Mouse (Mus musculus) liver, embryonic 18 days (tissue): Measurements from ENCODE around the gene Sgf29. TPM values are rescaled to one million over a fixed set of nuclear protein-coding genes. Genes with fewer than 3 reads are reported as not detected.

Experiments used
- polyA plus RNA-seq: library from polyadenylated mRNA; depleted of rRNA; stranded (reverse); fragments of >200 nt; gene quantifications from 2 replicates; pipeline ENCODE4 v1.2.3, GENCODE M21; 2012; rRNA removed

The Sgf29 gene
- 17.2 and 19.9 TPM in 2 replicates for polyA plus RNA-seq

DNA sequence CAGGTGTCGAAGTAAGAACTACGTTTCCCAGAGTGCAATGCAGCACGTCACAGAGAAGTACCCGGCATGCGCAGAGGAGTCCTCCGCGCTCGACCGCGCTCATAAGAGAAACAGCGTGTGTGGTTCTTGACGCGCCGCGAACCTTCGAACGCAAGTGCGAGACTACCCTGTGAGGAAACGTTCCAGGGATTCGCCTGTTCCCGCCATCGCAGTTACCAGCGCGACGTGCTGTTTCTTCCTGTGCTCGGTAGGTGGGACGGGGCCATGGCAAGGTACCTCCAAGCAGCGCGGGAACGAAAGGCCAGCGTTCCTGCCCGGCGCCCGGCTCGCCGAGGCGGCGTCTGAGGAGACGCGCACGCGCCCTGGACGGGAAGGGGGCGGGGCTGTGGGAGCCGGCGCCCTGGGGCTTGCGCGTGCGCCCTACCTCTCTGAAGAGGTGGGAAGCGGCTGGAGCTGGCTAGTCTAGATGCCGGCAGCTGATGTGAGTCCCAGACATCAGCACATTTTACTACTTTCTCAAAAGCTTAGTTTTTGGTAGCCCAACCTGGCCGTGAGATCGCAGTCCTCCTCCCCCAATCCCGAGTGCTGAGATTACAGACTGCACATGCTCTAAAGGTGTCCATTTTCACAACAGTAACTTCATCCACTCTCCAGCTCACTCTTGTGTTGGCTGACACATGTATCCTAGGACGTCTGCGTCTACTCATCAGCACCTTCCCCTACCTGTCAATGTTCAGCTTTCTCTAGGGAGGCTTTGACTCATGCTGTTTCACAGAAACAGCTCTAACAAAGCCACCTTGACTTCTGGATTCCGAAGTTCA is at the start of gene Sgf29:
Gene Sgf29, plus strand, starts transcription at position 79 of the 821 bp plus-strand sequence.

DNA sequence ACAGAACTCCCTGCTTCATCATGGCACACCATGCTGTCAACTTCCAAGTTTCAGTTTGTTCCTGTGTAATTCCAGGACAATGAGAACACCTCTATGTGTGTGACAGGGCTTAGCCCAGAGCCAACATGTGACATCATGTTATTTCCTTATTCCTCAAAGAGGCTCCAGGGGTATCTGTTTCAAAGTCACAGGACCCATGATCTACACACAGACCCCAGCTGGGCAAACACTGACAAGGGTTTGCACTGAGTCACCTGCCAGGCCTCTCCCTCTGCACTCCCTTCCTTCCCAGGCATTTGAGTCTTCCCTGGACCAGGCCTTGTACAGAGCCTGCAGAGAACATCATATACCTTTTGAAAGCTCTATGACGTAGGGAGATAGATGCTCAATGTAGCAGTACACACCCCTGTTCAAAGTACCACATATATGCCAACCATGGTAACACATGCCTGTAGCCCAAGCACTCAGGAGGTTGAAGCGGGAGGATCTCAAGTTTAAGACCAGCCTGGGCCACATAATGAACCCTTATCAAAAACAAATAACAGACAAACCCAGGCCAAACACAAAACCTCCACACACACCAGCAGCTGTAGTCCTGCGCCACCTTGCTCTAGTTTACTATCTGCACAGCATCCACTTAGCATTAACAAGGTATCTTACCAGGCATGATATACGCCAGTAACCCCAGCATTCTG is 18.1 kb upstream of the Sgf29 start, which contains the start of gene Nupr1:
Gene Nupr1, minus strand, starts transcription at position 38 of the 695 bp plus-strand sequence.

DNA sequence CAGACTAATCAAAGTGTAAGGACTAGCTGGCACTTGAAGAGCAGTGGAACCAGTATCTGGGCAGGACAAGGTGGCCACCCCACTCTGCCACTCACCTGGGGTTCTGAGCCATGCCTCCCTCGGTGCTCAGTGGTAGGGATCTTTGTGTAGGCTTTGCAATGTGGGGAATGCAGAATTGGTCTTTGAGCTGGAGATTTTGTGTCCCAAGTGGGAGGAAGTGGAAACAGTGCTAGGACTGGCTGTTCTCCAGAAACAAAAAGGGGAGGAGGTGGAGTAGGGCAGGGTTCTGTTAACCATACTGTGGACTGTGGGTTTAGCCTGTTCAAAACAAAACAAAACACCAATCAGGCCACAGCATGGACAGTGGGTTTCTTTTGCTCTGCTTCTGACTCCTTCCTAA is 27.1 kb downstream of the Sgf29 start, which contains the start of gene Sult1a1:
Gene Sult1a1, minus strand, starts transcription at position 226 of the 400 bp plus-strand sequence.

DNA sequence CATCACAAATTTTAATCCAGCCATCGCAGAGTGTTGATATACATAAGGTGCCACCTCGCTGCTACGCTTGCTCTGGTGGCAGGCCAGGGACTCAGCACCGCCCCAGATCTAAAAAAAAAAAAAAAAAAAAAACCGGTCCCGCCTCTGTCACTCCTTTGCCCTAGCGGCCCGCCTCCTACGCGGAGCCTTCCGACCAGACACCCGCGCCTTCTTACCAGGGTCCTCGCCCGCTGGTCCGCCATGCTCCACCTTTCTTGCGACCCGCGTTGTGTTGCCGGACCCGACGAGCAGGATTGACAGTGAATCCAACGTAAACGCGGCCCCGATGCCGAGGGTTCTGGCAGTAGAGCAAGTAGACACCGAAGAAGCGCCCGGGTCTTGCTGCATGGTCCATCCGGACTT is 46.1 kb downstream of the Sgf29 start, which contains the start of gene Bola2:
Gene Bola2, plus strand, starts transcription at position 192 of the 402 bp plus-strand sequence.

DNA sequence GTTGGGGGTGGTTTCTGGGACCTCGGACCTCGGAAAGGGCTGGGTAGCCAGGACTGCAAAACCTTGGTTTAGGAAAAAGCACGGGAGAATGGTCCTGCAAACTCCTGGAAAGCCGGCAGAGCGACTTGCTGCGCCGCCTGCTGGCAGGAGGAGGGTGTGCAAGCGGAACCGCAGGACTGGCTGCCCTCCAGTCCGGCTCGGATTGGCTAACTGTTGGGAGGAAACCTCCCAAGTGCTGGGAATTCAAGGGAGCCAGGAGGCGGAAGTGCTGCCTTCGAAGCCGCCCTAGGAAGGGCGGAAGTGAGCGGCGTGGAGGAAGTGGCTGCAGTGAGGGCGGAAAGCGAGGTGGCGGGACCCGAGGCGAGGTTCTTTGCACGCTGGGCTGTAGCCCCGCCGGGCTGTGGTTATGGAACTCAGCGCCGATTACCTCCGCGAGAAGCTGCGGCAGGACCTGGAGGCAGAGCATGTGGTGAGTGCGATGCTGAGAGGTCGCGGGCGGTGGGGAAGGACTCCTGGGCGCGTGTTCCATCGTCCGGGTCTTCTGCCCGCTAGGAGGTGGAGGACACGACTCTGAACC is 46.6 kb downstream of the Sgf29 start, which contains the start of gene Slx1b:
Gene Slx1b, minus strand, starts transcription at position 154 of the 577 bp plus-strand sequence.

DNA sequence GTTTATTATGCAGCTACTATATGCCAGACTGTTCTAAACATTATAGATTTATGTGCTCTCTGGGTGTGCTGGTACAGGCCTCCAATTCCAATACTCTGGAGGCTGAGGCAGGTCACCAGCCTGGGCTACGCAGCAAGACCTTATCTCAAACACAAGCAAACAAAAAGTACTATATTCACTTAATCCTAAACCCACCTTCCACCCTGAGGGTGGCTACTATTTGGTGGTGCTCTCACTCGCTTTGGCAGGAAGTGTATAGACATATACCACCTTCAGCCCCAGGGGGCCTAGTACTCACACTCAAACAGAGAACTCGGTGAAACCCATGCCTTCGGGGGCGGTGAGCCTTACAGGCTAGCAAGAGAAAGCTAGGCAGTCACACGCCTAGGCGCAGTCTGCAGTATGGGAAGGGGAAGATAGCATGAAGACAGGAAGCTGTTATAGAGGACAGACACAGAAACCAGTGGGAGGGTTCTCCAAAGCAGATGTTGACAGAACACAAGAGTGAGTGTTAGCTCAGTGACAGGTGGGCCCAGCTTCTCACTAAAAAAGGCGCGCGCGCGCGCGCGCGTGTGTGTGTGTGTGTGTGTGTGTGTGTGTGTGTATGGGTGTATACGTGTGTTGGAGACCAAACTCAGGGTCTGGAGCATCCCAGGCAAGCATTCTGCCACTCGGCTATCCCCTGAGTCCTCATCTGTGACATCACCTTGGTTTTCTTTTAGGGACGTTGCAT is 58.5 kb downstream of the Sgf29 start, which contains the start of gene Coro1a:
Gene Coro1a, minus strand, starts transcription at position 346 of the 733 bp plus-strand sequence.

Other genes starting within 250 kb of the Sgf29 start
- 6.5 and 8.9 TPM in 2 replicates for gene Cd19, start 234.4 kb upstream of the Sgf29 start, polyA plus RNA-seq
- 6.4 and 6.5 TPM in 2 replicates for gene Rabep2, start 220.6 kb upstream of the Sgf29 start, polyA plus RNA-seq
- gene Atp2a1, start 186.2 kb upstream of the Sgf29 start, polyA plus RNA-seq: 0.16 and 0.67 TPM in 2 replicates
- gene Sh2b1, start 173.9 kb upstream of the Sgf29 start, polyA plus RNA-seq: 17.2 and 21.4 TPM in 2 replicates
- gene Tufm, start 161.9 kb upstream of the Sgf29 start, polyA plus RNA-seq: 66.4 and 78.6 TPM in 2 replicates
- 25.1 and 32.3 TPM in 2 replicates for gene Atxn2l, start 145.9 kb upstream of the Sgf29 start, polyA plus RNA-seq
- gene Eif3c, start 82.9 kb upstream of the Sgf29 start, polyA plus RNA-seq: 49.9 and 50.0 TPM in 2 replicates
- 4.2 and 5.8 TPM in 2 replicates for gene Apobr, start 64.4 kb upstream of the Sgf29 start, polyA plus RNA-seq
- gene Cln3, start 63.5 kb upstream of the Sgf29 start, polyA plus RNA-seq: 17.9 and 19.2 TPM in 2 replicates
- gene Il27, start 54.4 kb upstream of the Sgf29 start, polyA plus RNA-seq: 0.17 and 0.31 TPM in 2 replicates
- 10.2 and 11.1 TPM in 2 replicates for gene Nupr1, start 18.4 kb upstream of the Sgf29 start, polyA plus RNA-seq
- gene Sult1a1, start 27.1 kb downstream of the Sgf29 start, polyA plus RNA-seq: 166 and 169 TPM in 2 replicates
- 25.7 and 39.5 TPM in 2 replicates for gene Bola2, start 46.1 kb downstream of the Sgf29 start, polyA plus RNA-seq
- gene Slx1b, start 46.5 kb downstream of the Sgf29 start, polyA plus RNA-seq: 5.9 and 7.2 TPM in 2 replicates
- gene Coro1a, start 58.5 kb downstream of the Sgf29 start, polyA plus RNA-seq: 105 and 119 TPM in 2 replicates
- 44.6 and 47.3 TPM in 2 replicates for gene Mapk3, start 110.3 kb downstream of the Sgf29 start, polyA plus RNA-seq
- 3.1 and 4.0 TPM in 2 replicates for gene Gdpd3, start 117.0 kb downstream of the Sgf29 start, polyA plus RNA-seq
- 84.2 and 96.1 TPM in 2 replicates for gene Ypel3, start 127.6 kb downstream of the Sgf29 start, polyA plus RNA-seq
- gene Tbx6, start 132.2 kb downstream of the Sgf29 start, polyA plus RNA-seq: 1.6 TPM in 2 replicates
- 70.6 and 72.5 TPM in 2 replicates for gene Ppp4c, start 143.2 kb downstream of the Sgf29 start, polyA plus RNA-seq
- 0.75 and 1.6 TPM in 2 replicates for gene Fam57b, start 148.4 kb downstream of the Sgf29 start, polyA plus RNA-seq
- not detected in 2 replicates for gene 4930451I11Rik, start 182.3 kb downstream of the Sgf29 start, polyA plus RNA-seq
- 0.04 TPM in 1 of 2 replicates, not detected in the other for gene Doc2a, start 198.1 kb downstream of the Sgf29 start, polyA plus RNA-seq
- 17.7 and 24.2 TPM in 2 replicates for gene Hirip3, start 212.7 kb downstream of the Sgf29 start, polyA plus RNA-seq
- gene Ino80e, start 213.1 kb downstream of the Sgf29 start, polyA plus RNA-seq: 14.5 and 14.8 TPM in 2 replicates
- 18.4 and 21.2 TPM in 2 replicates for gene Taok2, start 235.4 kb downstream of the Sgf29 start, polyA plus RNA-seq